Mouse (Mus musculus): ENCODE measurements around the gene Dync1h1. TPM values are rescaled to one million over a fixed set of nuclear protein-coding genes. Genes with fewer than 3 reads are reported as not detected.
A peak's percentile ranks its signal among the peaks of the same experiment; 100 is the strongest.

The Dync1h1 gene
- polyA plus RNA-seq, 1 experiment from 2014 or later: 8.3 TPM

DNA sequence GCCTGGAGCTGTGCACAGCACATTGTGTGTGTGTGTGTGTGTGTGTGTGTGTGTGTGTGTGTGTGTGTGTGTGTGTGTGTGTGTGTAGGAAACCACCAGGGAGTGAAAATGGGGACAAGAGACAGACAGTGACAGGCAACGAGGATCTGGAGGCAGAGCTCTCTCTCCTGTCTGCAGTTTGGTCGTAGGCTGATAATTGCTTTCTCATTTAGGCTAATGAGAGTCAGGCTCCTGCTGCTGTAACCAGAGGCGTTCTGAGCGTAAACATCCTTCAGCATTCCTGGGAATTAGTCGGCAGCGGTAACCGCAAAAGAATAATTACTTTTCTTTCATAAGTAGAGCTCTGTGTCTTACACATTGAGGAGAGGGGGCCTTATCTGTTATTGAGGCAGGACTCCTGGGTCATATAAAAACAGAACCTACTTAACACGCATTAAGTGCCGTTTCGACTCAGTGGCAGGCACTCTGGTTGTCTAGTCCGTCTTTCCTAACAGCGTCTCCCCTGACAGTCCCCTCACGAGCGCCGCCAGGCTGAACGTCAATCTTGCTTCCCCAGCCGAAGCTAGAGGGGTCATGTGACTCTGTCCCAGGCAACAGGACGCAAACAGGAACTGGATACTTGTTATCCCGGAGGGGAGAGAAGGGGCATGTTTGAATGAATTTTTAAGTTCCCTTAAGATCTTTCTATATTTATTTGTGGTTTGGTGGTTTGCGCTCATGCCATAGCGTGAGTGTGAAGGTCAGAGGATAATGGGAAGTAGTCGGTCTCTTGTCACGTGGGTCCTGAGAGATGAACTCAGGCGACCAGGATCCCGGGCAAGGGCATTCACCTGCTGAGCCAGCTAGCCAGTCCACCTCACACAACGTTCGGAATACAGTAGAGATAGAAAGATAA lies 105.3 kb downstream of the Dync1h1 start:
- Histone ChIP-seq H3K9me3 (ENCODE audit: low read length) (no peaks in the 10 kb centered on the region), H3K27ac (ENCODE audit: low read depth) (peak overlapping the region; percentile 61)

DNA sequence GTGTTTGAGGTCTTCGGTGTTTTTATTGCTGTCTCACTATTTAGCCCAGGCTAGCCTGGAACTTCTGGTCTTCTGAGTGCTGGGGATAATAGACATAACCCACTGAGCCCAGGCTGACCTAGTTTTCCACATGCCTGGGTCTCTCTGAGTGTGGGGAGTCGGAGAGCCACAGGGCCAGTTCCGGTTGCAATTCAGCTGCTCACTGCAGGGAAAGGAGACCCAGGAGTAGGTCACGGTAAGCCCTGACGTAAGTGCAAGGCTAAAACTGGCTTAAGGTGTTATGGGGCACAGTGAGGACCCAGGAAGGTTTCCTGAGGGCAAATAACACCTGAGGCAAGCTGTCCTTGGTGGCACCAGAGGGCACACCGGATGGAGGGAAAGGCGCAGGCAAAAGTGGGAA lies 106.2 kb downstream of the Dync1h1 start:
- DNase-seq: no peak
- no peak overlapping the region for H3K9ac ChIP-seq (replicated peaks)
- TF ChIP-seq CTCF (IDR thresholded peaks at IDR 0.05; ENCODE audit: low read depth) (no peak), EP300 (IDR thresholded peaks at IDR 0.05; ENCODE audit: low read depth) (no peak)
- ATAC-seq: no peak
- H3K4me2 ChIP-seq (ENCODE audit: low read depth, low read length): peak overlapping the region; percentile 77
- 90% methylated on average over 7 of the region's 7 CpGs for WGBS (ENCODE audit: insufficient replicate concordance)
- no peaks in the 10 kb centered on the region for H3K9me3 ChIP-seq (ENCODE audit: low read length)
- no peaks in the 10 kb centered on the region for H3K27me3 ChIP-seq (ENCODE audit: insufficient read depth, low read length)
- H3K4me3 ChIP-seq (ENCODE audit: low read depth, low read length): no peak overlapping the region
- peaks cover 10% of the 10 kb centered on the region for H3K4me1 ChIP-seq (ENCODE audit: insufficient read depth)
- no peak overlapping the region for H3K27ac ChIP-seq (ENCODE audit: low read depth)
- H3K36me3 ChIP-seq (replicated peaks; ENCODE audit: insufficient read depth, low read length): no peaks in the 10 kb centered on the region

More for the DNA sequence above, 105.3 kb downstream of the Dync1h1 start:
- ATAC-seq (peak; percentile 84), DNase-seq (peak; percentile 71)
- Histone ChIP-seq H3K36me3 (replicated peaks; ENCODE audit: insufficient read depth, low read length) (no peaks in the 10 kb centered on the region), H3K27me3 (ENCODE audit: insufficient read depth, low read length) (no peaks in the 10 kb centered on the region), H3K9ac (replicated peaks) (peak overlapping the region; percentile 39), H3K4me3 (ENCODE audit: low read depth, low read length) (peak overlapping the region; percentile 38), H3K4me1 (ENCODE audit: insufficient read depth) (peaks cover 10% of the 10 kb centered on the region), H3K4me2 (ENCODE audit: low read depth, low read length) (peak overlapping the region; percentile 77)
- TF ChIP-seq EP300 (IDR thresholded peaks at IDR 0.05; ENCODE audit: low read depth): no peak
- TF ChIP-seq CTCF (IDR thresholded peaks at IDR 0.05; ENCODE audit: low read depth): peak; percentile 37
- WGBS (ENCODE audit: insufficient replicate concordance): 2% methylated on average over 27 of the region's 27 CpGs

DNA sequence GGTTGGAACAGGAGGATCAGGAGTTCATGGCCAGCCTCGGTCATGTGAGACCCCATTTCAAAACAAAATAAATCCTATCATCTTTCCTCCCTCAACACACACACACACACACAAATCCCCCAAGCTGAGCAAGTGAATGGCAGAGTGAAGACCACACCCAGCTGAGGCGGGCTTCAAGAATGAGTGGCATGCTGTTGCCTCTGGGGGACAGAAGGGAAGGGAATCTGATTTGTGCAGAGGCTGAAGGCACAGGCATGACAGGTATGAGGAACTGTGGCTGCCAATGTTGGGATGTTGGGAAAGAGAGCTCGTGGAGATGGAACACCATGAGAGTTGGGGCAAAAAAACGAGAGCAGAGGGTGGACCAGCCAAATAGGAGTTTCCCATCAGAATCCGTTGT lies 110.0 kb downstream of the Dync1h1 start:
- Histone ChIP-seq H3K4me1 (ENCODE audit: insufficient read depth) (peaks cover 8% of the 10 kb centered on the region), H3K4me2 (ENCODE audit: low read depth, low read length) (no peak overlapping the region), H3K4me3 (ENCODE audit: low read depth, low read length) (no peak overlapping the region), H3K36me3 (replicated peaks; ENCODE audit: insufficient read depth, low read length) (no peaks in the 10 kb centered on the region), H3K9ac (replicated peaks) (no peak overlapping the region), H3K9me3 (ENCODE audit: low read length) (0 out of 2 replicates have a peak, but pooled peaks cover 3% of the 10 kb centered on the region), H3K27ac (ENCODE audit: low read depth) (no peak overlapping the region), H3K27me3 (ENCODE audit: insufficient read depth, low read length) (no peaks in the 10 kb centered on the region)
- WGBS (ENCODE audit: insufficient replicate concordance): 57% methylated on average over 5 of the region's 5 CpGs
- no peak for TF ChIP-seq EP300 (IDR thresholded peaks at IDR 0.05; ENCODE audit: low read depth)
- TF ChIP-seq CTCF (IDR thresholded peaks at IDR 0.05; ENCODE audit: low read depth): no peak
- no peak for ATAC-seq
- no peak for DNase-seq

DNA sequence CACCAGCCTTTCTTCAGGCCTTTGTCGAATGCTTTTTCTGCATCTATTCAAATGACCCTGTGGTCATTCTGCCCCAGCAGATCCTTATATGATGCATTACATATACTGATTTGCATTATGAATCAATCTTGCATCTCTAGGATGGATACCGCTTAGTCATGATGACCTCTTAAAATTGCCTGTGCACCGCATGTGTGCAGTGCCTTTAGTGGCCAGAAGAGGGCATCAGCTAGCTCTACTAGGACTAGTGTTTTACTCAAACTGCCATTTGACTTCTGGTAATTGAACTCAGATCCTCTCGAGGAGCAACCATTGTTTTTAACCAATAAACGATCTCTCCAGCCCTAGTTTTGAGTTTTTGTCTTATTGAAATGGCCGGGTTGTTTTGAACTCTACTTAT lies 112.5 kb downstream of the Dync1h1 start:
- TF ChIP-seq CTCF (IDR thresholded peaks at IDR 0.05; ENCODE audit: low read depth) (peak; percentile 68), EP300 (IDR thresholded peaks at IDR 0.05; ENCODE audit: low read depth) (no peak)
- H3K27ac ChIP-seq (ENCODE audit: low read depth): no peak overlapping the region
- no peak overlapping the region for H3K4me2 ChIP-seq (ENCODE audit: low read depth, low read length)
- no peak for ATAC-seq
- H3K27me3 ChIP-seq (ENCODE audit: insufficient read depth, low read length): no peaks in the 10 kb centered on the region
- no peaks in the 10 kb centered on the region for H3K36me3 ChIP-seq (replicated peaks; ENCODE audit: insufficient read depth, low read length)
- no peak overlapping the region for H3K4me3 ChIP-seq (ENCODE audit: low read depth, low read length)
- H3K4me1 ChIP-seq (ENCODE audit: insufficient read depth): no peaks in the 10 kb centered on the region
- DNase-seq: peak; percentile 41
- 0 out of 2 replicates have a peak, but pooled peaks cover 3% of the 10 kb centered on the region for H3K9me3 ChIP-seq (ENCODE audit: low read length)
- 91% methylated on average over 6 of the region's 6 CpGs for WGBS (ENCODE audit: insufficient replicate concordance)
- H3K9ac ChIP-seq (replicated peaks): no peak overlapping the region

DNA sequence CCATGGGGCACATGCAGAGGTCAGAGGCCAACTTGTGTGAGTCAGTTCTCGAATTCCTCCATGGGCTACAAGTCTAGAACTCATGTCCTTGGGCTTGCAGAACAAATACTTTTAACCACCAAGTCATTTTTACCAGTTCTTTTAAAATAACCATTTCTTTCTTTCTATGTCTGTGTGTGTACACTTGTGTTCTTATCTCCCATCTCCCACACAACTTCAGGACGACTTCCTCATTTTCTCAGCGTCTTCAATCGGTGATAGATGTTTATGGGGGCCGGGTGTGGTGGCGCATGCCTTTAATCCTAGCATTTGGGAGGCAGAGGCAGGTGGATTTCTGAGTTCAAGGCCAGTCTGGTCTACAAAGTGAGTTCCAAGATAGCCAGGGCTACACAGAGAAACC lies 113.0 kb downstream of the Dync1h1 start:
- ATAC-seq (no peak), DNase-seq (no peak)
- H3K4me2 ChIP-seq (ENCODE audit: low read depth, low read length): no peak overlapping the region
- TF ChIP-seq CTCF (IDR thresholded peaks at IDR 0.05; ENCODE audit: low read depth) (no peak), EP300 (IDR thresholded peaks at IDR 0.05; ENCODE audit: low read depth) (no peak)
- 0 out of 2 replicates have a peak, but pooled peaks cover 3% of the 10 kb centered on the region for H3K9me3 ChIP-seq (ENCODE audit: low read length)
- H3K9ac ChIP-seq (replicated peaks): no peak overlapping the region
- no peak overlapping the region for H3K4me3 ChIP-seq (ENCODE audit: low read depth, low read length)
- no peaks in the 10 kb centered on the region for H3K27me3 ChIP-seq (ENCODE audit: insufficient read depth, low read length)
- H3K4me1 ChIP-seq (ENCODE audit: insufficient read depth): no peaks in the 10 kb centered on the region
- no peaks in the 10 kb centered on the region for H3K36me3 ChIP-seq (replicated peaks; ENCODE audit: insufficient read depth, low read length)
- 52% methylated on average over 6 of the region's 6 CpGs for WGBS (ENCODE audit: insufficient replicate concordance)
- H3K27ac ChIP-seq (ENCODE audit: low read depth): no peak overlapping the region

DNA sequence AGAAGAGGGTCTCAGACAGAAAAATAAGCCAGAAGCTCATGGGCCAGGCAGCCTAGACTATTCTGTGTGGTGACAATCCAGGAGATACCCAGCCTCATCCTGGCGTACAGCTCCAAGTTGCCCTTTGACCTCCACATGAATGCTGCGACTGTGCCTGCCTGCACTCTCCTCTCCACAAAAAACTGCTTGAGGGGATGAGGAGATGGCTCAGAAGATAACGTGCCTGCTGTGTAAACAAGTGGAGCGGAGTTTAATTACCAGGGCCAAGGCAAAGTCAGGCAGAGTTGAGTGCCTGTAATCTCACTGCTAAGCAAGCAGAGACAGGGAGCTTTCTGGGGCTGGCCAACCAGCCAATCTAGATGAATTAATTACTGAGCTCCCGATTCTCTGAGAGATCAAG lies 114.8 kb downstream of the Dync1h1 start:
- ATAC-seq (no peak), DNase-seq (no peak)
- Histone ChIP-seq H3K36me3 (replicated peaks; ENCODE audit: insufficient read depth, low read length) (no peaks in the 10 kb centered on the region), H3K4me2 (ENCODE audit: low read depth, low read length) (no peak overlapping the region), H3K4me3 (ENCODE audit: low read depth, low read length) (no peak overlapping the region), H3K27me3 (ENCODE audit: insufficient read depth, low read length) (no peaks in the 10 kb centered on the region), H3K9ac (replicated peaks) (no peak overlapping the region), H3K4me1 (ENCODE audit: insufficient read depth) (no peaks in the 10 kb centered on the region), H3K27ac (ENCODE audit: low read depth) (no peak overlapping the region), H3K9me3 (ENCODE audit: low read length) (0 out of 2 replicates have a peak, but pooled peaks cover 3% of the 10 kb centered on the region)
- WGBS (ENCODE audit: insufficient replicate concordance): 35% methylated on average over 5 of the region's 5 CpGs
- TF ChIP-seq EP300 (IDR thresholded peaks at IDR 0.05; ENCODE audit: low read depth): no peak

Small RNA genes lying within 50 kb of the gene (microRNA-seq; reads per million reads assigned to microRNA genes)
- not detected for gene Gm27299

Other genes starting within 250 kb of the Dync1h1 start
- gene Ppp2r5c, start 154.3 kb upstream of the Dync1h1 start, polyA plus RNA-seq (2015; fragmentation: Nextera tagmentation; extraction: Ambion mirVana): 53.3 and 55.5 TPM in 2 replicates
- gene 1700001K19Rik, start 81.2 kb downstream of the Dync1h1 start, polyA plus RNA-seq (2015; fragmentation: Nextera tagmentation; extraction: Ambion mirVana): not detected in 2 replicates
- gene Hsp90aa1, start 101.3 kb downstream of the Dync1h1 start, polyA plus RNA-seq (2015; fragmentation: Nextera tagmentation; extraction: Ambion mirVana): 231 and 250 TPM in 2 replicates
- 6.4 and 7.0 TPM in 2 replicates for gene Wdr20, start 136.5 kb downstream of the Dync1h1 start, polyA plus RNA-seq (2015; fragmentation: Nextera tagmentation; extraction: Ambion mirVana)
- gene Mok, start 239.5 kb downstream of the Dync1h1 start, polyA plus RNA-seq (2015; fragmentation: Nextera tagmentation; extraction: Ambion mirVana): 0.13 and 0.29 TPM in 2 replicates
- 1.1 and 1.8 TPM in 2 replicates for gene Zfp839, start 248.8 kb downstream of the Dync1h1 start, polyA plus RNA-seq (2015; fragmentation: Nextera tagmentation; extraction: Ambion mirVana)

Data from liver, postnatal 0 days (tissue).